Mouse (Mus musculus): Measurements from ENCODE around the gene Gm21773.
"Not testable (repeated sequence)": the region's sequence is repeated elsewhere in the genome, so short reads cannot be mapped to it uniquely, and the experiment has no call there.

Gene Gm21773

DNA sequence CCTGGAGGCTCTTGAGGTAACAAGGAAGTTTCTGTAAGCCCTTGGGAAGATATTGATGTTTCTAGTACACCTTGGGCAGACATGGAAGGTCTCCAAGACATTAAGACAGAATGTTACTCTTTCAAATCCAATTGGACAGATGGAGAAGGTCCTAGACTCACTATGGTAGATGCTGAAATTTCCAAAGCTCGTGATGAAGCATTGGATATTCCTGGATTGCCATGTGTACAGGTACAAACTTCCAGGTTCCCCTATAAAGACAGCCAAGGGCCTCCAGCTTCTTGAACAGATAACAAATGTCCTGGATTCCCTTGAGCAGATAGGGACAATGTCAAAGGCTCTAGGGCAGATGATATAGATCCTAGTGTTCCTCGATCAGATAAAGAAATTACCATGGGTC, at the start of gene Gm21773:
TSS of gene Gm21773 (minus strand) at position 101 of the 400 bp plus-strand sequence.
- in situ Hi-C loops (cut with MboI, MseI) = not testable (repeated sequence)

Data from regulatory T cell (primary cell).